Mouse (Mus musculus): ENCODE measurements around the gene Dcaf10. TPM values are rescaled to one million over a fixed set of nuclear protein-coding genes. Genes with fewer than 3 reads are reported as not detected.

Dcaf10 gene
- polyA plus RNA-seq, 2 experiments = 4.0 to 6.8 TPM

GRCm38 (mm10) chr4:45413674-45414338, 71.9 kb downstream of the Dcaf10 start:
- TF ChIP-seq EP300 (IDR thresholded peaks at IDR 0.05; ENCODE audit: low read depth) = no peak
- no peak for TF ChIP-seq CTCF (IDR thresholded peaks at IDR 0.05; ENCODE audit: low read depth)
- 59% methylated on average over 9 of the region's 9 CpGs for WGBS (ENCODE audit: insufficient replicate concordance)
- no peak overlapping the region for H3K27ac ChIP-seq
- ATAC-seq (ENCODE audit: insufficient read depth) (peak; percentile 9; the same call in 1 of the 2 replicates), DNase-seq (ENCODE audit: low read depth in 3 of 3, low spot score in 3 of 3) (peak in 1 of 3 experiments; percentile 38)
- H3K4me1 ChIP-seq (replicated peaks; ENCODE audit: control insufficient read depth in 2 of 2, insufficient read depth in 2 of 2, low read length in 1 of 2) = peaks cover 0 to 7% of the 10 kb centered on the region in 2 experiments; a peak in 2 of 4 replicates
- no peak overlapping the region for H3K9ac ChIP-seq (replicated peaks)
- H3K27me3 ChIP-seq (ENCODE audit: control insufficient read depth, insufficient read depth, low read length) = peaks cover 14% of the 10 kb centered on the region
- no peak overlapping the region for H3K4me2 ChIP-seq (ENCODE audit: low read depth)
- H3K9me3 ChIP-seq (ENCODE audit: control insufficient read depth, low read length) = no peaks in the 10 kb centered on the region
- H3K36me3 ChIP-seq (replicated peaks; ENCODE audit: control insufficient read depth, insufficient read depth, low read depth) = no peaks in the 10 kb centered on the region
- no peak overlapping the region for H3K4me3 ChIP-seq (ENCODE audit: insufficient read depth in 1 of 2, low read depth in 2 of 2, low read length in 2 of 2)

GRCm38 (mm10) chr4:45416314-45416713, 74.4 kb downstream of the Dcaf10 start:
- Histone ChIP-seq H3K36me3 (replicated peaks; ENCODE audit: control insufficient read depth, insufficient read depth, low read depth) (no peaks in the 10 kb centered on the region), H3K27me3 (ENCODE audit: control insufficient read depth, insufficient read depth, low read length) (peaks cover 9% of the 10 kb centered on the region), H3K4me1 (replicated peaks; ENCODE audit: control insufficient read depth in 2 of 2, insufficient read depth in 2 of 2, low read length in 1 of 2) (peaks cover 0 to 2% of the 10 kb centered on the region in 2 experiments; a peak in 1 of 4 replicates), H3K4me2 (ENCODE audit: low read depth) (no peak overlapping the region), H3K9me3 (ENCODE audit: control insufficient read depth, low read length) (no peaks in the 10 kb centered on the region), H3K4me3 (ENCODE audit: insufficient read depth in 1 of 2, low read depth in 2 of 2, low read length in 2 of 2) (no peak overlapping the region), H3K27ac (no peak overlapping the region), H3K9ac (replicated peaks) (no peak overlapping the region)
- TF ChIP-seq EP300 (IDR thresholded peaks at IDR 0.05; ENCODE audit: low read depth) = no peak
- no peak for TF ChIP-seq CTCF (IDR thresholded peaks at IDR 0.05; ENCODE audit: low read depth)
- no peak for ATAC-seq (ENCODE audit: insufficient read depth)
- WGBS (ENCODE audit: insufficient replicate concordance) = 64% methylated on average over 7 of the region's 7 CpGs
- no peak for DNase-seq (ENCODE audit: low read depth in 3 of 3, low spot score in 3 of 3)

GRCm38 (mm10) chr4:45418229-45418950, 76.5 kb downstream of the Dcaf10 start:
- H3K4me3 ChIP-seq (ENCODE audit: insufficient read depth in 1 of 2, low read depth in 2 of 2, low read length in 2 of 2) = no peak overlapping the region
- WGBS (ENCODE audit: insufficient replicate concordance) = 32% methylated on average over 11 of the region's 11 CpGs
- H3K4me1 ChIP-seq (replicated peaks; ENCODE audit: control insufficient read depth in 2 of 2, insufficient read depth in 2 of 2, low read length in 1 of 2) = peaks cover 0 to 2% of the 10 kb centered on the region in 2 experiments; a peak in 1 of 4 replicates
- no peak overlapping the region for H3K4me2 ChIP-seq (ENCODE audit: low read depth)
- H3K27ac ChIP-seq = no peak overlapping the region
- no peaks in the 10 kb centered on the region for H3K36me3 ChIP-seq (replicated peaks; ENCODE audit: control insufficient read depth, insufficient read depth, low read depth)
- H3K9me3 ChIP-seq (ENCODE audit: control insufficient read depth, low read length) = no peaks in the 10 kb centered on the region
- no peak for ATAC-seq (ENCODE audit: insufficient read depth)
- H3K9ac ChIP-seq (replicated peaks) = no peak overlapping the region
- H3K27me3 ChIP-seq (ENCODE audit: control insufficient read depth, insufficient read depth, low read length) = peaks cover 3% of the 10 kb centered on the region
- TF ChIP-seq CTCF (IDR thresholded peaks at IDR 0.05; ENCODE audit: low read depth) (peak; percentile 79), EP300 (IDR thresholded peaks at IDR 0.05; ENCODE audit: low read depth) (no peak)
- no peak for DNase-seq (ENCODE audit: low read depth in 3 of 3, low spot score in 3 of 3)

GRCm38 (mm10) chr4:45419051-45419450, 77.2 kb downstream of the Dcaf10 start:
- Histone ChIP-seq H3K9me3 (ENCODE audit: control insufficient read depth, low read length) (no peaks in the 10 kb centered on the region), H3K9ac (replicated peaks) (no peak overlapping the region), H3K27me3 (ENCODE audit: control insufficient read depth, insufficient read depth, low read length) (peaks cover 3% of the 10 kb centered on the region), H3K4me2 (ENCODE audit: low read depth) (no peak overlapping the region), H3K4me3 (ENCODE audit: insufficient read depth in 1 of 2, low read depth in 2 of 2, low read length in 2 of 2) (no peak overlapping the region), H3K27ac (no peak overlapping the region), H3K36me3 (replicated peaks; ENCODE audit: control insufficient read depth, insufficient read depth, low read depth) (no peaks in the 10 kb centered on the region), H3K4me1 (replicated peaks; ENCODE audit: control insufficient read depth in 2 of 2, insufficient read depth in 2 of 2, low read length in 1 of 2) (0 out of 4 replicates have a peak, but pooled peaks cover 0 to 2% of the 10 kb centered on the region in 2 experiments)
- DNase-seq (ENCODE audit: low read depth in 3 of 3, low spot score in 3 of 3) = no peak
- 77% methylated on average over 4 of the region's 4 CpGs for WGBS (ENCODE audit: insufficient replicate concordance)
- ATAC-seq (ENCODE audit: insufficient read depth) = no peak
- no peak for TF ChIP-seq CTCF (IDR thresholded peaks at IDR 0.05; ENCODE audit: low read depth)
- no peak for TF ChIP-seq EP300 (IDR thresholded peaks at IDR 0.05; ENCODE audit: low read depth)

GRCm38 (mm10) chr4:45420733-45421132, 78.8 kb downstream of the Dcaf10 start:
- no peak overlapping the region for H3K9ac ChIP-seq (replicated peaks)
- H3K4me3 ChIP-seq (ENCODE audit: insufficient read depth in 1 of 2, low read depth in 2 of 2, low read length in 2 of 2) = no peak overlapping the region
- H3K4me2 ChIP-seq (ENCODE audit: low read depth) = no peak overlapping the region
- no peak for TF ChIP-seq CTCF (IDR thresholded peaks at IDR 0.05; ENCODE audit: low read depth)
- TF ChIP-seq EP300 (IDR thresholded peaks at IDR 0.05; ENCODE audit: low read depth) = no peak
- DNase-seq (ENCODE audit: low read depth in 3 of 3, low spot score in 3 of 3) (no peak), ATAC-seq (ENCODE audit: insufficient read depth) (no peak)
- H3K4me1 ChIP-seq (replicated peaks; ENCODE audit: control insufficient read depth in 2 of 2, insufficient read depth in 2 of 2, low read length in 1 of 2) = 0 out of 4 replicates have a peak, but pooled peaks cover 0 to 2% of the 10 kb centered on the region in 2 experiments
- no peaks in the 10 kb centered on the region for H3K36me3 ChIP-seq (replicated peaks; ENCODE audit: control insufficient read depth, insufficient read depth, low read depth)
- H3K9me3 ChIP-seq (ENCODE audit: control insufficient read depth, low read length) = no peaks in the 10 kb centered on the region
- WGBS (ENCODE audit: insufficient replicate concordance) = 67% methylated on average over 3 of the region's 3 CpGs
- no peak overlapping the region for H3K27ac ChIP-seq
- no peaks in the 10 kb centered on the region for H3K27me3 ChIP-seq (ENCODE audit: control insufficient read depth, insufficient read depth, low read length)

All from liver, embryonic 14.5 days (tissue).